Mouse (Mus musculus) stomach, postnatal 0 days (tissue): Measurements from ENCODE around the gene Mapkapk3. TPM values are rescaled to one million over a fixed set of nuclear protein-coding genes. Genes with fewer than 3 reads are reported as not detected.

Experiments used
- ATAC-seq: fragments of 200-750 bp; cut with Nextera tagmentation; 2 replicates; pipeline ENCODE4 v1.8.0; 2017; ENCODE audit not compliant: low FRiP score, low TSS enrichment
- DNase-seq: peaks from one replicate; pipeline ENCODE4 v3.0.0-alpha.2; 2016; ENCODE audit warnings: low spot score
- H3K27ac ChIP-seq: fragments of 300-500 bp; sonication (generic); replicated peaks from 2 replicates; pipeline ENCODE4 v1.5.1; 2014; ENCODE audit warnings: mild to moderate bottlenecking, control low read depth
- H3K27me3 ChIP-seq: fragments of 300-500 bp; sonication (generic); 2 replicates; pipeline ENCODE4 v1.6.1; 2014; ENCODE audit warnings: low read length; ENCODE audit not compliant: control insufficient read depth, insufficient read depth
- H3K36me3 ChIP-seq: fragments of 300-500 bp; sonication (generic); 2 replicates; pipeline ENCODE4 v1.6.1; 2014; ENCODE audit warnings: low read length, mixed read lengths; ENCODE audit not compliant: control insufficient read depth, insufficient read depth
- H3K4me1 ChIP-seq: fragments of 300-500 bp; sonication (generic); replicated peaks from 2 replicates; pipeline ENCODE4 v1.6.1; 2014; ENCODE audit warnings: antibody characterized with exemption; ENCODE audit not compliant: control insufficient read depth, insufficient read depth
- H3K4me2 ChIP-seq: fragments of 300-500 bp; sonication (generic); replicated peaks from 2 replicates; pipeline ENCODE4 v1.6.1; 2014; ENCODE audit warnings: low read depth, mild to moderate bottlenecking, control low read depth, moderate library complexity
- H3K4me3 ChIP-seq: fragments of 300-500 bp; sonication (generic); 2 replicates; pipeline ENCODE4 v1.5.1; 2014; ENCODE audit warnings: low read depth, low read length, control low read depth
- H3K9ac ChIP-seq: fragments of 300-500 bp; sonication (generic); 2 replicates; pipeline ENCODE4 v1.6.1; 2014; ENCODE audit warnings: mild to moderate bottlenecking, low read length, control low read depth, mixed read lengths
- H3K9me3 ChIP-seq: fragments of 300-500 bp; sonication (generic); 2 replicates; pipeline ENCODE4 v1.6.1; 2016; ENCODE audit warnings: low read length; ENCODE audit not compliant: control insufficient read depth
- CTCF ChIP-seq: IDR thresholded peaks from 2 replicates; pipeline ENCODE4 v1.5.1; 2016; ENCODE audit warnings: antibody characterized with exemption, low read depth, mild to moderate bottlenecking, moderate library complexity
- EP300 ChIP-seq: optimal IDR thresholded peaks from 2 replicates; pipeline ENCODE3; 2016; ENCODE audit warnings: antibody characterized with exemption
- WGBS: fragments of 180-500 bp; shearing (Covaris S2); extraction: QIAGEN DNeasy Blood & Tissue Kit; methylation state at CpG from one replicate; pipeline ENCODE4 v1.1.7; 2014; 5-methylcytosine and 5-hydroxymethylcytosine counted together
- polyA plus RNA-seq: library from polyadenylated mRNA; unstranded; fragments of >200 nt; fragmentation: Nextera tagmentation; extraction: Ambion mirVana; gene quantifications from 2 replicates; pipeline ENCODE4 v1.2.1, GENCODE M21; 2015

The Mapkapk3 gene
- polyA plus RNA-seq, 1 experiment from 2014 or later = 32.0 TPM

- Histone ChIP-seq H3K27me3 (no peaks in the 10 kb centered on the region), H3K27ac (peak overlapping the region; percentile 65; the same call in 1 of the 2 replicates), H3K4me1 (no peaks in the 10 kb centered on the region; the same call in 1 of the 2 replicates), H3K9ac (no peak overlapping the region), H3K4me2 (no peak overlapping the region), H3K36me3 (no peaks in the 10 kb centered on the region), H3K4me3 (no peak overlapping the region), H3K9me3 (no peaks in the 10 kb centered on the region)
- DNase-seq (peak; percentile 65), ATAC-seq (no peak)
- TF ChIP-seq CTCF (no peak), EP300 (no peak)
- 8% methylated on average over 3 of the region's 3 CpGs for WGBS
Observed at GRCm38 (mm10) chr9:107285009-107285408, 4.7 kb downstream of the Mapkapk3 start.

GRCm38 (mm10) chr9:107282951-107283350, 6.7 kb downstream of the Mapkapk3 start:
- no peak for DNase-seq
- WGBS = 80% methylated on average over 9 of the region's 9 CpGs
- no peaks in the 10 kb centered on the region for H3K27me3 ChIP-seq
- no peak for TF ChIP-seq CTCF
- TF ChIP-seq EP300 = no peak
- no peaks in the 10 kb centered on the region; the same call in 1 of the 2 replicates for H3K4me1 ChIP-seq
- H3K4me3 ChIP-seq = no peak overlapping the region
- no peaks in the 10 kb centered on the region for H3K36me3 ChIP-seq
- no peaks in the 10 kb centered on the region for H3K9me3 ChIP-seq
- H3K9ac ChIP-seq = no peak overlapping the region
- H3K4me2 ChIP-seq = no peak overlapping the region
- H3K27ac ChIP-seq = no peak overlapping the region
- no peak for ATAC-seq

- ATAC-seq = no peak
- 82% methylated on average over 5 of the region's 5 CpGs for WGBS
Observed at GRCm38 (mm10) chr9:107281241-107281987, 8.3 kb downstream of the Mapkapk3 start.

GRCm38 (mm10) chr9:107280322-107281027, 9.2 kb downstream of the Mapkapk3 start:
- H3K27ac ChIP-seq = peak overlapping the region; percentile 81
- peak overlapping the region; percentile 31; the same call in 1 of the 2 replicates for H3K9ac ChIP-seq
- H3K4me1 ChIP-seq = no peaks in the 10 kb centered on the region; the same call in 1 of the 2 replicates
- H3K4me3 ChIP-seq = peak overlapping the region; percentile 15
- TF ChIP-seq EP300 (no peak), CTCF (no peak)
- 44% methylated on average over 13 of the region's 13 CpGs for WGBS
- no peak for DNase-seq
- H3K4me2 ChIP-seq = peak overlapping the region; percentile 47
- H3K9me3 ChIP-seq = no peaks in the 10 kb centered on the region
- peak; percentile 44 for ATAC-seq
- H3K36me3 ChIP-seq = no peaks in the 10 kb centered on the region
- H3K27me3 ChIP-seq = no peaks in the 10 kb centered on the region

More at GRCm38 (mm10) chr9:107281241-107281987, 8.3 kb downstream of the Mapkapk3 start:
- Histone ChIP-seq H3K27me3 (no peaks in the 10 kb centered on the region), H3K4me1 (no peaks in the 10 kb centered on the region; the same call in 1 of the 2 replicates), H3K4me2 (no peak overlapping the region), H3K27ac (no peak overlapping the region), H3K9me3 (no peaks in the 10 kb centered on the region), H3K36me3 (no peaks in the 10 kb centered on the region), H3K4me3 (no peak overlapping the region), H3K9ac (no peak overlapping the region)
- DNase-seq = no peak
- no peak for TF ChIP-seq CTCF
- no peak for TF ChIP-seq EP300

GRCm38 (mm10) chr9:107279378-107280321, 10.0 kb downstream of the Mapkapk3 start:
- TF ChIP-seq CTCF = peak; percentile 38
- TF ChIP-seq EP300 = no peak
- Histone ChIP-seq H3K4me3 (peak overlapping the region; percentile 15), H3K9me3 (no peaks in the 10 kb centered on the region), H3K36me3 (no peaks in the 10 kb centered on the region), H3K4me2 (peak overlapping the region; percentile 47), H3K27ac (peak overlapping the region; percentile 81), H3K4me1 (no peaks in the 10 kb centered on the region; the same call in 1 of the 2 replicates), H3K27me3 (no peaks in the 10 kb centered on the region), H3K9ac (peak overlapping the region; percentile 31; the same call in 1 of the 2 replicates)
- DNase-seq (peak; percentile 45), ATAC-seq (peak; percentile 53)
- WGBS = 23% methylated on average over 16 of the region's 16 CpGs
